Mouse (Mus musculus) hindbrain, embryonic 11.5 days (tissue): Measurements from ENCODE around the gene Itsn1. TPM values are rescaled to one million over a fixed set of nuclear protein-coding genes. Genes with fewer than 3 reads are reported as not detected.
A peak's percentile ranks its signal among the peaks of the same experiment; 100 is the strongest.

Source experiments
- ATAC-seq: fragments of 200-750 bp; cut with Nextera tagmentation; 2 replicates; pipeline ENCODE4 v1.8.0; 2017; ENCODE audit warnings: mild to moderate bottlenecking, moderate TSS enrichment, moderate library complexity; ENCODE audit not compliant: low FRiP score
- DNase-seq: peaks from one replicate; pipeline ENCODE4 v3.0.0-alpha.2; 2015; ENCODE audit warnings: low spot score
- H3K27ac ChIP-seq: fragments of 300-500 bp; sonication (generic); 2 replicates; pipeline ENCODE4 v1.5.1; 2014; ENCODE audit warnings: mild to moderate bottlenecking, low read depth, low read length
- H3K27me3 ChIP-seq: fragments of 300-500 bp; sonication (generic); 2 replicates; pipeline ENCODE4 v1.6.1; 2014; ENCODE audit warnings: mild to moderate bottlenecking, low read length, moderate library complexity, mixed read lengths; ENCODE audit not compliant: control insufficient read depth, insufficient read depth
- H3K36me3 ChIP-seq: fragments of 300-500 bp; sonication (generic); 2 replicates; pipeline ENCODE4 v1.6.1; 2014; ENCODE audit warnings: mild to moderate bottlenecking, low read length, moderate library complexity, mixed read lengths; ENCODE audit not compliant: control insufficient read depth, insufficient read depth
- H3K4me1 ChIP-seq: fragments of 300-500 bp; sonication (generic); replicated peaks from 2 replicates; pipeline ENCODE4 v1.6.1; 2014; ENCODE audit warnings: low read length, mixed read lengths; ENCODE audit not compliant: control insufficient read depth, insufficient read depth
- H3K4me2 ChIP-seq: fragments of 300-500 bp; sonication (generic); replicated peaks from 2 replicates; pipeline ENCODE4 v1.6.1; 2014; ENCODE audit warnings: mild to moderate bottlenecking, low read depth, low read length
- H3K4me3 ChIP-seq: fragments of 300-500 bp; sonication (generic); 2 replicates; pipeline ENCODE4 v1.5.1; 2014; ENCODE audit warnings: low read depth, low read length
- H3K9ac ChIP-seq: fragments of 300-500 bp; sonication (generic); 2 replicates; pipeline ENCODE4 v1.6.1; 2014; ENCODE audit warnings: low read depth, low read length
- H3K9me3 ChIP-seq: fragments of 300-500 bp; sonication (generic); 2 replicates; pipeline ENCODE4 v1.6.1; 2016; ENCODE audit warnings: low read length; ENCODE audit not compliant: control insufficient read depth
- WGBS: fragments of 180-500 bp; shearing (Covaris S2); extraction: QIAGEN DNeasy Blood & Tissue Kit; methylation state at CpG from one replicate; pipeline ENCODE4 v1.1.7; 2014; 5-methylcytosine and 5-hydroxymethylcytosine counted together
- polyA plus RNA-seq: library from polyadenylated mRNA; unstranded; fragments of >200 nt; fragmentation: Nextera tagmentation; extraction: Ambion mirVana; gene quantifications from 2 replicates; pipeline ENCODE4 v1.2.1, GENCODE M21; 2014

The Itsn1 gene
- polyA plus RNA-seq, 1 experiment from 2014 or later = 61.1 TPM

- 85% methylated on average over 5 of the region's 5 CpGs for WGBS
- Histone ChIP-seq H3K36me3 (no peaks in the 10 kb centered on the region), H3K4me1 (no peaks in the 10 kb centered on the region), H3K9me3 (no peaks in the 10 kb centered on the region), H3K9ac (no peak overlapping the region), H3K4me2 (no peak overlapping the region), H3K4me3 (no peak overlapping the region), H3K27ac (no peak overlapping the region), H3K27me3 (no peaks in the 10 kb centered on the region)
- DNase-seq (no peak), ATAC-seq (no peak)
These were observed 209.1 kb downstream of the Itsn1 start for GRCm38 (mm10) chr16:91938141-91938540.

GRCm38 (mm10) chr16:91940726-91941125 is 211.6 kb downstream of the Itsn1 start:
- Histone ChIP-seq H3K36me3 (no peaks in the 10 kb centered on the region), H3K27me3 (no peaks in the 10 kb centered on the region), H3K27ac (no peak overlapping the region), H3K4me2 (no peak overlapping the region), H3K9ac (no peak overlapping the region), H3K9me3 (no peaks in the 10 kb centered on the region), H3K4me3 (no peak overlapping the region), H3K4me1 (no peaks in the 10 kb centered on the region)
- 88% methylated on average over 6 of the region's 6 CpGs for WGBS
- DNase-seq (no peak), ATAC-seq (no peak)

GRCm38 (mm10) chr16:91942201-91942600 is 213.1 kb downstream of the Itsn1 start:
- Histone ChIP-seq H3K27me3 (no peaks in the 10 kb centered on the region), H3K9me3 (no peaks in the 10 kb centered on the region), H3K27ac (no peak overlapping the region), H3K9ac (no peak overlapping the region), H3K4me3 (no peak overlapping the region), H3K4me2 (no peak overlapping the region), H3K4me1 (no peaks in the 10 kb centered on the region), H3K36me3 (no peaks in the 10 kb centered on the region)
- ATAC-seq = no peak
- 90% methylated on average over 14 of the region's 14 CpGs for WGBS
- DNase-seq = no peak

- Histone ChIP-seq H3K27me3 (no peaks in the 10 kb centered on the region), H3K9ac (no peak overlapping the region), H3K4me1 (no peaks in the 10 kb centered on the region), H3K4me3 (no peak overlapping the region), H3K36me3 (no peaks in the 10 kb centered on the region), H3K27ac (no peak overlapping the region), H3K4me2 (no peak overlapping the region), H3K9me3 (no peaks in the 10 kb centered on the region)
- DNase-seq (no peak), ATAC-seq (no peak)
- 89% methylated on average over 10 of the region's 10 CpGs for WGBS
These were observed 217.2 kb downstream of the Itsn1 start for GRCm38 (mm10) chr16:91946261-91946660.

DNA sequence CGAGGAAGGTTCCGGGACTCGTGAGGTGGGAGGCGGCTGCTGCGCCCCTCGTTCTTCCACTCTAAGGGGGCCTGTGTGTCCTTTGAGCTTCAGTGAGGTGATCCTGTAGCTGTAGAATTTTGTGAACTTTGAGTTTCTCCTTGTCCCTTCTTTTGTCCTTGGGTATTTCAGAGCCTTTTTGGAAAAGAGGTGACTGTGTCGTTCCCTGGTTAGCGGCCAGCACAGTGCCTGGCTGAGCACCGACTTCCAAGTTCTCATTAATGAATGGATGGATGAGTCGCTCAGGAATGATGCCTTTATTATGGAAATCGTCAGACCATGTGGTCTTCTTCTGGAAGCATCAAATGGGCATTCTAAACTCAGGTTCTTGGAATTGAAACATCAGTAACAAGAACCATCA is 218.0 kb downstream of the Itsn1 start:
- Histone ChIP-seq H3K4me3 (no peak overlapping the region), H3K4me1 (no peaks in the 10 kb centered on the region), H3K36me3 (no peaks in the 10 kb centered on the region), H3K4me2 (no peak overlapping the region), H3K27me3 (no peaks in the 10 kb centered on the region), H3K9ac (no peak overlapping the region), H3K27ac (no peak overlapping the region), H3K9me3 (no peaks in the 10 kb centered on the region)
- no peak for DNase-seq
- no peak for ATAC-seq
- 72% methylated on average over 11 of the region's 11 CpGs for WGBS

- no peaks in the 10 kb centered on the region for H3K27me3 ChIP-seq
- DNase-seq = no peak
- H3K4me3 ChIP-seq = no peak overlapping the region
- no peak overlapping the region for H3K4me2 ChIP-seq
- no peaks in the 10 kb centered on the region for H3K9me3 ChIP-seq
- H3K4me1 ChIP-seq = no peaks in the 10 kb centered on the region
- WGBS = 86% methylated on average over 4 of the region's 4 CpGs
- ATAC-seq = no peak
- no peaks in the 10 kb centered on the region for H3K36me3 ChIP-seq
- no peak overlapping the region for H3K9ac ChIP-seq
- no peak overlapping the region for H3K27ac ChIP-seq
These were observed 224.9 kb downstream of the Itsn1 start for GRCm38 (mm10) chr16:91953967-91954366.

GRCm38 (mm10) chr16:91954766-91955165 is 225.7 kb downstream of the Itsn1 start:
- Histone ChIP-seq H3K27me3 (no peaks in the 10 kb centered on the region), H3K9me3 (no peaks in the 10 kb centered on the region), H3K9ac (no peak overlapping the region), H3K4me3 (no peak overlapping the region), H3K4me1 (no peaks in the 10 kb centered on the region), H3K27ac (no peak overlapping the region), H3K36me3 (no peaks in the 10 kb centered on the region), H3K4me2 (no peak overlapping the region)
- DNase-seq = no peak
- WGBS = 87% methylated on average over 8 of the region's 8 CpGs
- ATAC-seq = no peak

GRCm38 (mm10) chr16:91962204-91962893 is 233.3 kb downstream of the Itsn1 start:
- H3K4me3 ChIP-seq = no peak overlapping the region
- peaks cover 2% of the 10 kb centered on the region for H3K4me1 ChIP-seq
- no peaks in the 10 kb centered on the region for H3K9me3 ChIP-seq
- no peak overlapping the region for H3K9ac ChIP-seq
- peak; percentile 35 for DNase-seq
- H3K36me3 ChIP-seq = no peaks in the 10 kb centered on the region
- peak; percentile 41 for ATAC-seq
- peak overlapping the region; percentile 20; the same call in 1 of the 2 replicates for H3K4me2 ChIP-seq
- H3K27ac ChIP-seq = peak overlapping the region; percentile 65
- H3K27me3 ChIP-seq = no peaks in the 10 kb centered on the region
- WGBS = 17% methylated on average over 9 of the region's 9 CpGs

- Histone ChIP-seq H3K9me3 (no peaks in the 10 kb centered on the region), H3K9ac (0 out of 2 replicates have a peak overlapping the region, but pooled peaks have one; percentile 3), H3K36me3 (no peaks in the 10 kb centered on the region), H3K27me3 (no peaks in the 10 kb centered on the region), H3K4me1 (peaks cover 2% of the 10 kb centered on the region), H3K4me2 (peak overlapping the region; percentile 20; the same call in 1 of the 2 replicates), H3K4me3 (no peak overlapping the region), H3K27ac (peak overlapping the region; percentile 65)
- ATAC-seq (peak; percentile 93), DNase-seq (peak; percentile 80)
- WGBS = 47% methylated on average over 14 of the region's 14 CpGs
These were observed 233.9 kb downstream of the Itsn1 start for GRCm38 (mm10) chr16:91962894-91963555.
